Mouse (Mus musculus) intestine, embryonic 16.5 days (tissue): ENCODE data around the gene Eps8l2. TPM values are rescaled to one million over a fixed set of nuclear protein-coding genes. Genes with fewer than 3 reads are reported as not detected.

Experiments
- ATAC-seq: fragments of 200-750 bp; cut with Nextera tagmentation; 2 replicates; pipeline ENCODE4 v1.8.0; 2017; ENCODE audit warnings: moderate TSS enrichment, moderate library complexity
- H3K27ac ChIP-seq: fragments of 300-500 bp; sonication (generic); 2 replicates; pipeline ENCODE4 v1.5.1; 2014; ENCODE audit warnings: mild to moderate bottlenecking, low read length
- H3K27me3 ChIP-seq: fragments of 300-500 bp; sonication (generic); replicated peaks from 2 replicates; pipeline ENCODE4 v1.6.1; 2014; ENCODE audit warnings: low read length, control low read depth, mixed read lengths; ENCODE audit not compliant: control insufficient read depth, insufficient read depth
- H3K36me3 ChIP-seq: fragments of 300-500 bp; sonication (generic); 2 replicates; pipeline ENCODE4 v1.6.1; 2014; ENCODE audit warnings: low read length, control low read depth; ENCODE audit not compliant: control insufficient read depth, insufficient read depth
- H3K4me1 ChIP-seq: fragments of 300-500 bp; sonication (generic); 2 replicates; pipeline ENCODE4 v1.6.1; 2014; ENCODE audit warnings: low read length, control low read depth, mixed read lengths; ENCODE audit not compliant: control insufficient read depth, insufficient read depth
- H3K4me2 ChIP-seq: fragments of 300-500 bp; sonication (generic); 2 replicates; pipeline ENCODE4 v1.6.1; 2014; ENCODE audit warnings: low read depth, low read length, control low read depth
- H3K4me3 ChIP-seq: fragments of 300-500 bp; sonication (generic); 2 replicates; pipeline ENCODE4 v1.5.1; 2014; ENCODE audit warnings: mild to moderate bottlenecking, low read length
- H3K9ac ChIP-seq: fragments of 300-500 bp; sonication (generic); 2 replicates; pipeline ENCODE4 v1.6.1; 2014; ENCODE audit warnings: low read depth, low read length
- H3K9me3 ChIP-seq: fragments of 300-500 bp; sonication (generic); 2 replicates; pipeline ENCODE4 v1.6.1; 2016; ENCODE audit warnings: low read length, control low read depth; ENCODE audit not compliant: control insufficient read depth
- WGBS: fragments of 180-500 bp; shearing (Covaris S2); extraction: QIAGEN DNeasy Blood & Tissue Kit; methylation state at CpG from one replicate; pipeline ENCODE4 v1.1.7; 2014; 5-methylcytosine and 5-hydroxymethylcytosine counted together
- polyA plus RNA-seq: library from polyadenylated mRNA; unstranded; fragments of >200 nt; fragmentation: Nextera tagmentation; extraction: Ambion mirVana; gene quantifications from 2 replicates; pipeline ENCODE4 v1.2.1, GENCODE M21; 2015

Gene Eps8l2
- polyA plus RNA-seq, 1 experiment from 2014 or later = 191 TPM

GRCm38 (mm10) chr7:141371942-141372595, 33.4 kb downstream of the Eps8l2 start:
- Histone ChIP-seq H3K27ac (peak overlapping the region; percentile 75), H3K9ac (0 out of 2 replicates have a peak overlapping the region, but pooled peaks have one; percentile 10), H3K4me1 (0 out of 2 replicates have a peak, but pooled peaks cover 5% of the 10 kb centered on the region), H3K36me3 (no peaks in the 10 kb centered on the region), H3K4me2 (no peak overlapping the region), H3K4me3 (no peak overlapping the region), H3K27me3 (no peaks in the 10 kb centered on the region), H3K9me3 (no peaks in the 10 kb centered on the region)
- peak; percentile 85 for ATAC-seq
- WGBS = 33% methylated on average over 6 of the region's 6 CpGs

- H3K9me3 ChIP-seq = no peaks in the 10 kb centered on the region
- H3K4me1 ChIP-seq = 0 out of 2 replicates have a peak, but pooled peaks cover 5% of the 10 kb centered on the region
- no peak overlapping the region for H3K4me3 ChIP-seq
- no peaks in the 10 kb centered on the region for H3K36me3 ChIP-seq
- 0 out of 2 replicates have a peak overlapping the region, but pooled peaks have one; percentile 5 for H3K27ac ChIP-seq
- WGBS = 68% methylated on average over 6 of the region's 6 CpGs
- H3K9ac ChIP-seq = no peak overlapping the region
- no peak overlapping the region for H3K4me2 ChIP-seq
- no peaks in the 10 kb centered on the region for H3K27me3 ChIP-seq
- ATAC-seq = no peak
These were observed 34.9 kb downstream of the Eps8l2 start for GRCm38 (mm10) chr7:141373611-141374010.

DNA sequence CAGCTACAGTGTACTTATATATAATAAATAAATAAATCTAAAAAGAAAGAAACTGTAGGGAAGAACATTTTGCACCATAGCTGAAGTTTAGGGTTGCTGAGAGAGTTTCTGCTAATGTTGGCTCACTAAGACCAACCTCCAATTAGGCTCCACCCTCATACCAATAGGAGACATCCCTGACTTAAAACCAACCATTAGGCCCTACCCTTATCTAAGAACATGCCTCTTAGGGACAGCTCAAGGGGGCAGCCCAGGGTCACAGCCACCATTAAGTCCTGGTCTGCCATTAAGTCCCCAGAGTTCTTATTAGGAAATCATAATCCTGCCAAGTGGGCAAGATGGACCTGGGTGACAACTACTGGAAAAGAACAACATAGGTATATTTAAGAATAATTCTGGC, 35.7 kb downstream of the Eps8l2 start:
- no peaks in the 10 kb centered on the region for H3K36me3 ChIP-seq
- no peak overlapping the region for H3K4me3 ChIP-seq
- H3K9me3 ChIP-seq = no peaks in the 10 kb centered on the region
- no peak overlapping the region for H3K27ac ChIP-seq
- H3K9ac ChIP-seq = no peak overlapping the region
- H3K4me1 ChIP-seq = 0 out of 2 replicates have a peak, but pooled peaks cover 5% of the 10 kb centered on the region
- no peaks in the 10 kb centered on the region for H3K27me3 ChIP-seq
- H3K4me2 ChIP-seq = no peak overlapping the region
- ATAC-seq = no peak

DNA sequence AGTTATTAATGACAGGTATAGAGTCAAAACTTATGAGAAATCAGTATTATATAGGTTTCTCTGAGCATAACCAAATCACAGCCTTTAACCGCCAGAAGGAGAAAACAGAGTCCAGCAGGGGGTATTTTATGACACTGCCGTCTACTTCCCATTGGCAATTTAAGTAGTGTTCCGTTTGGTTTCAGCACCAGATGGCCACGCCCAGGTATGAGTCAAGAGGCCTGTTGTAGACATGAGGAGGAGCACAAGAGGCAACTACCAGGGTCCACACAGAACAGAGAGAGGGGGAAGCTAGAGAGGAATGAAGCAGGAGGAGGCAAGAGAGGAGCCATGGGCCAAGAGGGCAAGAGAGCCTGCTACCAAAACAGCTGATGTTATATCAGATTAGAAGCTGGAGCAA, 40.9 kb downstream of the Eps8l2 start:
- no peak overlapping the region for H3K4me2 ChIP-seq
- no peaks in the 10 kb centered on the region for H3K36me3 ChIP-seq
- H3K9ac ChIP-seq = no peak overlapping the region
- no peaks in the 10 kb centered on the region for H3K9me3 ChIP-seq
- H3K4me3 ChIP-seq = no peak overlapping the region
- ATAC-seq = peak; percentile 79
- 0 out of 2 replicates have a peak overlapping the region, but pooled peaks have one; percentile 48 for H3K27ac ChIP-seq
- 39% methylated on average over 4 of the region's 4 CpGs for WGBS
- H3K4me1 ChIP-seq = no peaks in the 10 kb centered on the region
- H3K27me3 ChIP-seq = no peaks in the 10 kb centered on the region

DNA sequence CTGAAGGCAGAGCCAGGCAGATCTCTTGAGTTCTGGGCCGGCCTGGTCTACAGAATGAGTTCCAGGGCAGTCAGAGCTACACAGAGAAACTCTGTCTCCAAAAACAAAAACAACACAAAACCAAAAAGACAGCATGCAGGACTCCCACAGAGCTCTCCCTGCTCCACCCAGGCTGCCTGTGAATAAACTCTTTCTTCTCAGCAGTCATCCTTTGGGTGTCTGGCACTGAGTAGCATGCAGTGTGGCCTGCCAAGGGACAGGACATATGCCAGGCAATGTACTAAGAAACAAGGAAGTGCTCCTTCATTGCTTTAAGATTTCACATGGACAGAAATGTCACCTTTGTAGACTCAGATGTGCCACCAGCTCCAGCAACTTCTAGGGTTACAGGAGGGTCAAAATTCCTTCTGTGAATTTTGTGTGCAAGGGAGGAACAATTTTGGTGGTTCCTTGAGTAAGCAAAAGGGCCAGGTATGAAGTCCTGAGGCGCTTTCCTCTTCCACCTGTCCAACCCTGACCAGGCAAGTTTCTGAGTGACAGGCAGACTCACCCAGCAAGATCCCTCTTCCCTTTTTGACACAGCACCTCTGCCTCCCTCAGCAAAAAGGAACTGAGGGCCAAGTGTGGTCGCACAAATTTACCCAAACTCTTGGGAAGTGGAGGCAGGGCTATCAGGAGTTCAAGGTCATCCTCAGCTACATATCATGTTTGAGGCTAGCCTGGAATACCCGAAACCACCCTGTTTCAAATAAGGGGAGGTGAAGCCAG, 42.6 kb downstream of the Eps8l2 start:
- Histone ChIP-seq H3K9me3 (no peaks in the 10 kb centered on the region), H3K27ac (no peak overlapping the region), H3K36me3 (no peaks in the 10 kb centered on the region), H3K4me1 (no peaks in the 10 kb centered on the region), H3K27me3 (no peaks in the 10 kb centered on the region), H3K4me2 (no peak overlapping the region), H3K4me3 (no peak overlapping the region), H3K9ac (no peak overlapping the region)
- ATAC-seq = no peak
- WGBS = 76% methylated on average over 4 of the region's 4 CpGs

GRCm38 (mm10) chr7:141387807-141388486, 49.3 kb downstream of the Eps8l2 start:
- Histone ChIP-seq H3K9ac (no peak overlapping the region), H3K9me3 (no peaks in the 10 kb centered on the region), H3K4me1 (peaks cover 18% of the 10 kb centered on the region), H3K27ac (peak overlapping the region; percentile 98), H3K4me2 (no peak overlapping the region), H3K36me3 (no peaks in the 10 kb centered on the region), H3K4me3 (no peak overlapping the region), H3K27me3 (no peaks in the 10 kb centered on the region)
- no peak for ATAC-seq
- 46% methylated on average over 2 of the region's 2 CpGs for WGBS

GRCm38 (mm10) chr7:141388487-141389109, 49.9 kb downstream of the Eps8l2 start:
- H3K4me1 ChIP-seq = peaks cover 21% of the 10 kb centered on the region
- WGBS = 41% methylated on average over 3 of the region's 3 CpGs
- no peaks in the 10 kb centered on the region for H3K36me3 ChIP-seq
- peak overlapping the region; percentile 10; the same call in 1 of the 2 replicates for H3K4me2 ChIP-seq
- ATAC-seq = peak; percentile 62
- no peaks in the 10 kb centered on the region for H3K27me3 ChIP-seq
- H3K27ac ChIP-seq = peak overlapping the region; percentile 98
- H3K9me3 ChIP-seq = no peaks in the 10 kb centered on the region
- H3K4me3 ChIP-seq = no peak overlapping the region
- H3K9ac ChIP-seq = no peak overlapping the region

DNA sequence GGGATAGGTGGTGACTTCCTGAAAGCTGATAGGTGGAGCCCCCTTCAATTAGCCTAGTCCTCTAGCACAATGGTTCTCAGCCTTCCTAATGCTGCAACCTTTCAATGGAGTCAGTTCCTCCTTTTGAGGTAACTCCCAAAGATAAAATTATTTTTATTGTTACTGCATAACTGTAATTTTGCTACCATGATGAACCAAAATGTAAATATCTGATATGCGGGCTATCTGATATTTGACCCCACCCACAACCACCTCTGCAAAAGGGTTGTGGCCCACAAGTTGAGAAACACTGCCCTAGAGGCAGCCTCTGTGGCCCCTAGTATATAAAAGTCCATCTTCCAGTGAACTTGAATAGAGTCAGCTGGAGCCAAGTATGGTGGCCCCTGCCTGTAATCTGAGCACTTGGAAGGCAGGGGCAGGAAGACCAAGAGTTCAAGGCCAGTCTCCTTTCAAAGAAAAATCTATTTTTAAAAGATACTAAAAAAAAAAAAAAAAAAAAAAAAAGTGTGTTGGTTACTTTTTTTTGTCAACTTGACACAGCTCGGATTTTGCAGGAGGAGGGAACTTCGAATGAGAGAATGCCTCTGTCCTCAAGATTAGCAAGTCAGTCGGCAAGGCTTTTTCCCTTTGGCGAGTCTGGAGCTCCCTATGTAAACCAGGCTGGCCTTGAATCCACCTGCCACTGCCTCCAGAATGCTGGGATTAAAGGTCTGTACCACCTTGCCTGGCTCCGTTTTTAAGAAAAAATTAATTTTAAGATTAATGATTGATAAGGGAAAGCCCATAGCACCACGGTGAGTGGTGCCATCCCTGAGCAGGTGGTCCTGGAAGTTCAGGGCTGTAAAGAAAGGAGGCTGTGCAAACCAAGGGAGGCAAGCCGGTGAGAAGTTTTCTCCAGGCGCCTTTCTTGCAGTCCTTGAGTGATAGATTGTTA, 51.9 kb downstream of the Eps8l2 start:
- peaks cover 21% of the 10 kb centered on the region for H3K4me1 ChIP-seq
- H3K4me3 ChIP-seq = no peak overlapping the region
- H3K27ac ChIP-seq = peak overlapping the region; percentile 98
- WGBS = 46% methylated on average over 9 of the region's 9 CpGs
- H3K27me3 ChIP-seq = no peaks in the 10 kb centered on the region
- no peaks in the 10 kb centered on the region for H3K36me3 ChIP-seq
- H3K9me3 ChIP-seq = no peaks in the 10 kb centered on the region
- no peak for ATAC-seq
- peak overlapping the region; percentile 94 for H3K4me2 ChIP-seq
- H3K9ac ChIP-seq = 0 out of 2 replicates have a peak overlapping the region, but pooled peaks have one; percentile 12
